Mouse (Mus musculus) megakaryocyte, embryonic 14.5 days (primary cell): ENCODE measurements around the gene Naf1.

Experiments
- FLI1 ChIP-seq: IDR thresholded peaks from 2 replicates; pipeline ENCODE4 v1.6.1; 2012; ENCODE audit warnings: low read length, inconsistent platforms, mixed read lengths
- GATA1 ChIP-seq: IDR thresholded peaks from 3 replicates; pipeline ENCODE4 v1.6.1; 2012; ENCODE audit warnings: mixed read lengths, low read length, inconsistent platforms, borderline replicate concordance

DNA sequence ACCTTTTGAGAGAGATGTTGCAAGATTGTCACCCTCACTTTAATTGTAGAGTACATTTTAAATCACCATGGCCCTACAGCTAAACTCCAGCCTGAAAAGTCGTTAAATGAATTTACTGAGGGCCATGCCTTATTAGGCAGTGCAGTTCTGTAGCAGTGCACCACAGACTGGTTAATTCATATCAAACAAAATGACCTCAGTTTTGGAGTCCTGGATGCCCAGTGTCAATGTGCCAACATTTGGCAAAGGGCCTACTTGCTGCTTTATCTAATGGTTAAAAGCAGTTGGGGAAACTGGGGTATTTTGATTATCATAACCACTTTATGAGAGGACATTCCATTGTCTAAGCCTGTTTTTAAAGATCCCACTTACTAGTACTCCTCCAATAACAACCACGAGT lies 31.9 kb downstream of the Naf1 start:
- TF ChIP-seq FLI1 (no peak), GATA1 (no peak)
